Mouse (Mus musculus) bone marrow macrophage, adult 2 months (primary cell): Measurements from ENCODE around the gene Lrp4. TPM values are rescaled to one million over a fixed set of nuclear protein-coding genes. Genes with fewer than 3 reads are reported as not detected.

Experiments used
- H3K27ac ChIP-seq: 2 replicates; pipeline ENCODE4 v1.5.1; 2012; ENCODE audit warnings: low read depth, low read length; ENCODE audit not compliant: insufficient read depth
- H3K4me1 ChIP-seq: 2 replicates; pipeline ENCODE4 v1.6.1; 2012; ENCODE audit warnings: low read length; ENCODE audit not compliant: control insufficient read depth, insufficient read depth
- H3K4me3 ChIP-seq: 2 replicates; pipeline ENCODE4 v1.5.1; 2012; ENCODE audit warnings: mild to moderate bottlenecking, low read length, moderate library complexity; ENCODE audit not compliant: insufficient read depth
- CTCF ChIP-seq: IDR thresholded peaks from 2 replicates; pipeline ENCODE4 v1.5.1; 2012; ENCODE audit warnings: low read depth, mild to moderate bottlenecking, low read length, moderate library complexity
- POLR2A ChIP-seq: IDR thresholded peaks from 2 replicates; pipeline ENCODE4 v1.6.1; 2012; ENCODE audit warnings: mild to moderate bottlenecking, low read depth, low read length, borderline replicate concordance
- polyA plus RNA-seq: library from polyadenylated mRNA; stranded (reverse); fragments of >200 nt; gene quantifications from 2 replicates; pipeline ENCODE4 v1.2.4, GENCODE M21; 2012; ENCODE audit not compliant: missing spikeins, insufficient read depth, insufficient read length

Gene Lrp4
- 3.4 and 3.8 TPM in 2 replicates for polyA plus RNA-seq

- TF ChIP-seq CTCF (no peak), POLR2A (no peak)
- peak within 1 kb of the TSS; percentile 67 for H3K4me3 ChIP-seq
- H3K27ac ChIP-seq = no peak within 1 kb of the TSS
- peaks cover 9% of the 10 kb centered on the region for H3K4me1 ChIP-seq
Observed at GRCm38 (mm10) chr2:91457259-91457655, at the start of gene Lrp4. Gene Lrp4, plus strand, starts transcription at chr2:91457511.

- TF ChIP-seq POLR2A (no peak), CTCF (no peak)
- Histone ChIP-seq H3K4me3 (no peak overlapping the region), H3K4me1 (peaks cover 17% of the 10 kb centered on the region), H3K27ac (no peak overlapping the region)
Observed at GRCm38 (mm10) chr2:91408031-91408430, 49.3 kb upstream of the Lrp4 start.

GRCm38 (mm10) chr2:91411473-91411872, 45.8 kb upstream of the Lrp4 start:
- peak overlapping the region; percentile 83 for H3K27ac ChIP-seq
- peaks cover 15% of the 10 kb centered on the region for H3K4me1 ChIP-seq
- TF ChIP-seq POLR2A = no peak
- no peak for TF ChIP-seq CTCF
- no peak overlapping the region for H3K4me3 ChIP-seq

GRCm38 (mm10) chr2:91412361-91412760, 45.0 kb upstream of the Lrp4 start:
- peaks cover 17% of the 10 kb centered on the region for H3K4me1 ChIP-seq
- no peak overlapping the region for H3K4me3 ChIP-seq
- peak overlapping the region; percentile 83 for H3K27ac ChIP-seq
- no peak for TF ChIP-seq CTCF
- no peak for TF ChIP-seq POLR2A

GRCm38 (mm10) chr2:91413811-91414210, 43.5 kb upstream of the Lrp4 start:
- Histone ChIP-seq H3K4me1 (peaks cover 17% of the 10 kb centered on the region), H3K4me3 (no peak overlapping the region), H3K27ac (no peak overlapping the region)
- TF ChIP-seq CTCF = no peak
- no peak for TF ChIP-seq POLR2A

GRCm38 (mm10) chr2:91421641-91422040, 35.7 kb upstream of the Lrp4 start:
- Histone ChIP-seq H3K4me3 (no peak overlapping the region), H3K4me1 (peaks cover 2% of the 10 kb centered on the region; the same call in 1 of the 2 replicates), H3K27ac (no peak overlapping the region)
- TF ChIP-seq CTCF (no peak), POLR2A (no peak)

- no peak for TF ChIP-seq CTCF
- TF ChIP-seq POLR2A = no peak
- H3K27ac ChIP-seq = no peak overlapping the region
- H3K4me1 ChIP-seq = no peaks in the 10 kb centered on the region
- H3K4me3 ChIP-seq = no peak overlapping the region
Observed at GRCm38 (mm10) chr2:91424061-91424720, 33.1 kb upstream of the Lrp4 start.

GRCm38 (mm10) chr2:91426321-91426720, 31.0 kb upstream of the Lrp4 start:
- no peak for TF ChIP-seq CTCF
- TF ChIP-seq POLR2A = no peak

GRCm38 (mm10) chr2:91429146-91429545, 28.2 kb upstream of the Lrp4 start:
- no peak overlapping the region for H3K4me3 ChIP-seq
- no peak overlapping the region for H3K27ac ChIP-seq
- no peaks in the 10 kb centered on the region for H3K4me1 ChIP-seq
- TF ChIP-seq CTCF = no peak
- TF ChIP-seq POLR2A = no peak

More at GRCm38 (mm10) chr2:91426321-91426720, 31.0 kb upstream of the Lrp4 start:
- no peak overlapping the region for H3K27ac ChIP-seq
- no peaks in the 10 kb centered on the region for H3K4me1 ChIP-seq
- no peak overlapping the region for H3K4me3 ChIP-seq

GRCm38 (mm10) chr2:91429915-91430599, 27.3 kb upstream of the Lrp4 start:
- TF ChIP-seq CTCF (no peak), POLR2A (no peak)
- Histone ChIP-seq H3K4me1 (no peaks in the 10 kb centered on the region), H3K4me3 (no peak overlapping the region), H3K27ac (no peak overlapping the region)

- TF ChIP-seq CTCF (no peak), POLR2A (no peak)
- Histone ChIP-seq H3K4me3 (no peak overlapping the region), H3K27ac (no peak overlapping the region), H3K4me1 (no peaks in the 10 kb centered on the region)
Observed at GRCm38 (mm10) chr2:91430600-91430919, 26.8 kb upstream of the Lrp4 start.
